Mouse (Mus musculus) heart, embryonic 12.5 days (tissue): Measurements from ENCODE around the gene Gm20481. TPM values are rescaled to one million over a fixed set of nuclear protein-coding genes. Genes with fewer than 3 reads are reported as not detected.
"Not testable (repeated sequence)": the region's sequence is repeated elsewhere in the genome, so short reads cannot be mapped to it uniquely, and the experiment has no call there.

Experiments used
- ATAC-seq: fragments of 200-750 bp; cut with Nextera tagmentation; 2 replicates; pipeline ENCODE4 v1.8.0; 2017; ENCODE audit warnings: moderate TSS enrichment, moderate library complexity; ENCODE audit not compliant: insufficient number of reproducible peaks, low FRiP score
- H3K27ac ChIP-seq: fragments of 300-500 bp; sonication (generic); 2 replicates; pipeline ENCODE4 v1.5.1; 2016; ENCODE audit warnings: mild to moderate bottlenecking, moderate library complexity; ENCODE audit not compliant: poor library complexity, severe bottlenecking
- H3K27me3 ChIP-seq: fragments of 300-500 bp; sonication (generic); replicated peaks from 2 replicates; pipeline ENCODE4 v1.6.1; 2016; ENCODE audit warnings: mild to moderate bottlenecking, moderate library complexity
- H3K36me3 ChIP-seq: fragments of 300-500 bp; sonication (generic); 2 replicates; pipeline ENCODE4 v1.6.1; 2016; ENCODE audit warnings: mild to moderate bottlenecking, moderate library complexity
- H3K4me1 ChIP-seq: fragments of 300-500 bp; sonication (generic); replicated peaks from 2 replicates; pipeline ENCODE4 v1.6.1; 2016; ENCODE audit warnings: mild to moderate bottlenecking
- H3K4me2 ChIP-seq: fragments of 300-500 bp; sonication (generic); 2 replicates; pipeline ENCODE4 v1.6.1; 2016; ENCODE audit warnings: mild to moderate bottlenecking, moderate library complexity
- H3K4me3 ChIP-seq: fragments of 300-500 bp; sonication (generic); 2 replicates; pipeline ENCODE4 v1.5.1; 2016; ENCODE audit warnings: mild to moderate bottlenecking
- H3K9ac ChIP-seq: fragments of 300-500 bp; sonication (generic); 2 replicates; pipeline ENCODE4 v1.6.1; 2016; ENCODE audit warnings: mild to moderate bottlenecking, moderate library complexity
- H3K9me3 ChIP-seq: fragments of 300-500 bp; sonication (generic); replicated peaks from 2 replicates; pipeline ENCODE4 v1.6.1; 2016; ENCODE audit warnings: mild to moderate bottlenecking, moderate library complexity
- WGBS: fragments of 180-500 bp; shearing (Covaris S2); methylation state at CpG from one replicate; pipeline ENCODE4 v1.1.7; 2016; 5-methylcytosine and 5-hydroxymethylcytosine counted together
- polyA plus RNA-seq: library from polyadenylated mRNA; unstranded; fragments of >200 nt; fragmentation: Nextera tagmentation; extraction: Ambion mirVana; gene quantifications from 2 replicates; pipeline ENCODE4 v1.2.1, GENCODE M21; 2016

Gene Gm20481
- polyA plus RNA-seq, 1 experiment from 2014 or later, result not detected

DNA sequence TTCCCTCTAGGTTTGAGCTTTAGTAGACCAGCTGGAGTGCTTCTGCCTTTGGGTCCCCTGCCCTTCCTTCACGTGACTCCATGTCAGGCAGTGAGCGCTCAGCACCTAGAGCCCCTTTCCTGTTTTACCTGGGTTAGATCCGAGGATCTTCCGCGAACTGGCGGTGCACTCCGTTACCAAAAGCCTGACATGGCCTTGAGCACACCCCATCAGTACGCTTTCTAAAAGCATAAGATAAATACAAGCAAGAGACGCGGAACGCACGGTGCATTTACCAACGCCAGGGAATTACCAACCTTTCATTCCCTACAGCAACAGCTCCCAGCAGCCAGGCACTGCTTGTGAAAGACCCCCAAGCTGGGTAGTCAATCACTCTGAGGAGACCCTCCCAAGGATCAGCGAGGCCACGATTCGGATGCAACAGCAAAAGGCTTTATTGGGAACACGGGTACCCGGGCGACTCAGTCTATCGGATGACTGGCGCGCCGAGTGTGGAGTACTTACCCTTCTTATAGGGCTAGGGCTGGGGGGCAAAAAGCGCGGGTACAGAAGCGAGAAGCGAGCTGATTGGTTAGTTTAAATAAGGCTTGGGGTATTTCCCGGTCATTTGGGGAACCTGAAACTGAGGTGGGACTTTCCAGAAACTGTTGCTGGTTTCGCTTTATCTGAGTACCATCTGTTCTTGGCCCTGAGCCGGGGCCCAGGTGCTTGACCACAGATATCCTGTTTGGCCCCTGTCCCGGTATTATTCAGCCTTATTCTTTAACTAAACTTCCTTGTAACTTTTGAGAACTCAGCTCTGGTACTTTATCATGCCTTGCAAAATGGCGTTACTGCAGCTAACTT lies 30.4 kb downstream of the Gm20481 start:
- Histone ChIP-seq H3K36me3 (peaks cover 27% of the 10 kb centered on the region), H3K4me3 (peak overlapping the region; percentile 79), H3K4me1 (peaks cover 46% of the 10 kb centered on the region), H3K4me2 (peak overlapping the region; percentile 96), H3K9ac (peak overlapping the region; percentile 96), H3K27ac (peak overlapping the region; percentile 95)
- H3K27me3 ChIP-seq, H3K9me3 ChIP-seq, ATAC-seq: not testable (repeated sequence)
- 22% methylated on average over 30 of the region's 32 CpGs for WGBS

DNA sequence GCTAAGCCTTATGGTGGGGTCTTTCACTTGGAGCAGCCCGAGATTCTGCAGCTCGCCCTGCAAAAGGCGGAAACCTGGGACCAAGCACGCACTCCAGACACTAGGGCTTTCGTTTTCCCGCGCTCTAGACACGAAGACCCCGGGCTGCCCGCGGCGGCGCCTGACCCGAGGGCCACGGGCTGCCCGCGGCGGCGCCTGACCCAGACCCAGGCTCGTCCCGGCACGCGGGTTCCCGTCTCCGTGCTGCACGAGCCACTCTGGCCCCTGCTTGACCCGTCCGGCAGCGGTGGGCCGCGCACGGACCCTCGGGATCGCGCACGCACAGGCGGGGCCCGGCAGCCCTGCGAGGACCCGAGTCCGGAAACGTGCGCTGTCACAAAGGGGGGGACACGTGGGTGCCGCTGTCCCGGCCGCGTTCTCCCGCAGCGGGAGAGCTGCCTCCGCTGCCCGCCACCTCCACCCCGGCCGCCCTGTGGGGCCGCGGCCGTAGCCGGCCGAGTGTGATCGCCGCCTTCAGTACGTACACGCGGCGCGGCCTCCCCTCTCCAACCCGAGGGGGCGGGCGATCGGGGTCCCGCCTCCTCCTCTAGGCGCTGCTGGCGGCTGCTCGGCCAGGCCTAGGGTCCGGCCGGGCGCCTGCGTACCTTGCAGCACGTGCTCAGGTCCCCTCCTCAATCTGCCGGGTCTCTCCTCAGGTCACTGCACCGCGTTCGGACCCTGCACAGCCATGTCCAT lies 31.2 kb downstream of the Gm20481 start, which contains the start of gene Vars:
Gene Vars (plus strand): TSS at position 271 of the 735 bp plus-strand sequence.
- ATAC-seq, result peak; percentile 89
- H3K4me2 ChIP-seq, result peak within 1 kb of the TSS; percentile 96
- H3K27ac ChIP-seq, result peak within 1 kb of the TSS; percentile 95
- H3K4me3 ChIP-seq, result peak within 1 kb of the TSS; percentile 79
- peaks cover 31% of the 10 kb centered on the region for H3K36me3 ChIP-seq
- peak within 1 kb of the TSS; percentile 96 for H3K9ac ChIP-seq
- H3K4me1 ChIP-seq, result peaks cover 46% of the 10 kb centered on the region
- H3K27me3 ChIP-seq, result no peaks in the 10 kb centered on the region
- no peaks in the 10 kb centered on the region for H3K9me3 ChIP-seq
- under 1% methylated on average over 69 of the region's 83 CpGs for WGBS

DNA sequence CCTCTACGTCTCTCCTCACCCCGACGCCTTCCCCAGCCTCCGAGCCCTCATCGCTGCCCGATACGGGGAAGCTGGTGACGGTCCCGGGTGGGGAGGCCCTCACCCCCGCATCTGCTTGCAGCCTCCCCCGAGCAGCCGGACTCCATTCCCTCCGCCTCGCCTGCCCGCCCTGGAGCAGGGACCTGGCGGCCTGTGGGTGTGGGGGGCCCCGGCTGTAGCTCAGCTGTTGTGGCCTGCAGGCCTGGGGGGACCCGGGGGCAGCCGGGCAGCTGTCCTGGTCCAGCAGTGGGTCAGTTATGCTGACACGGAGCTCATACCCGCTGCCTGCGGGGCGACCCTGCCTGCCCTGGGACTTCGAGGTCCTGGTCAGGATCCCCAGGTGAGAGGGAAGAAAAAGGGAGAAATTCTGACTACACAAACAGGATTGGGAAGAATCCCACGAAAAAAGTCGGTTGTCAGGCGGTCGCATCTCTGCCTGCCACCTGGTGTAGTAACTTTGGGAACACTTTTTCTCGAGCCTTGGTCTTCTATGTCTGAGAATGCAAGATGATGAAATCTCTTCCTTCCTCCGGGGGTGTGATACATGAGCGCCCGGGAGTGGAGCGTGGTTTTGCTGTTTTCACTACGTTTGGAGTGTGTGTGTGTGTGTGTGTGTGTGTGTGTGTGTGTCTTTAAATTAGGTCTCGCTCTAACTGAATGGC lies 31.9 kb downstream of the Gm20481 start:
- Histone ChIP-seq H3K27ac (peak overlapping the region; percentile 95), H3K27me3 (no peaks in the 10 kb centered on the region), H3K9me3 (no peaks in the 10 kb centered on the region), H3K4me1 (peaks cover 41% of the 10 kb centered on the region), H3K9ac (peak overlapping the region; percentile 96), H3K4me3 (peak overlapping the region; percentile 79), H3K4me2 (peak overlapping the region; percentile 96), H3K36me3 (peaks cover 35% of the 10 kb centered on the region)
- WGBS, result under 1% methylated on average over 35 of the region's 35 CpGs
- peak; percentile 19; the same call in 1 of the 2 replicates for ATAC-seq

DNA sequence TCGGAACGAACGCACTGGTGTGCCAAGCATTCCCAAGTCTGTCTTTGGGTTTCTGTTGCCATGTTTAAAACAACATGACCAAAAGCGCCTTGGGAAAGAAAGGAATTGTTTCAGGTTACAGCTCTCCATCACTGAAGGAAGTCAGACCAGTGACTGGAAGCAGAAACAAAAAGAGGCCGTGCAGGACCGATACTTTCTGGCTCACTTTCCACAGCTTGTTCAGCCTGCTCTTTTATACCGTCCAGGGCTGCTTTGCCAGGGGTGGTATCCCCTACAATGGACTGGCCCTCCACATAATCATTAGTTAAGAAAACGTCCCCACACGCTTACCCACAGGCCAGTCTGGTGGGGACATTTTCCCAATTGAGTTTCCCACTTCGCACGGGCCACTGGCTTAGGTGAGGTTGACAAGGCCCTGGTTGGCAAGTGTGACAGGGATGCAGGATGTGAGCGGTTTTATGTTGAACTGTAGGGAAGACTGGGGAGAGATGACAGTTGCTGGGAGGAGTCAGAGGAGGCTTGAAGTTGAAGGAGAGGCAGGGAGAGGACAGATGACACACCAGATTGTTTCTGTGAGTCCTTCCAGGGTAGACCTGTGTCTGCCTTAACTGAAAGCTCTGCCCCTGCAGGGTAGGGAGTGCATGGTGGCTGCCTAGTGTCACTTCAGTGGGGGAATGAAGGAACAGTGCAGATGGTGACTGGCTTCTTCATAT lies 32.6 kb downstream of the Gm20481 start:
- H3K9me3 ChIP-seq, result no peaks in the 10 kb centered on the region
- peak overlapping the region; percentile 96 for H3K9ac ChIP-seq
- H3K4me1 ChIP-seq, result peaks cover 38% of the 10 kb centered on the region
- H3K4me3 ChIP-seq, result peak overlapping the region; percentile 79
- no peaks in the 10 kb centered on the region for H3K27me3 ChIP-seq
- peak overlapping the region; percentile 96 for H3K4me2 ChIP-seq
- no peak for ATAC-seq
- peaks cover 40% of the 10 kb centered on the region for H3K36me3 ChIP-seq
- peak overlapping the region; percentile 95 for H3K27ac ChIP-seq
- WGBS, result 10% methylated on average over 12 of the region's 12 CpGs

DNA sequence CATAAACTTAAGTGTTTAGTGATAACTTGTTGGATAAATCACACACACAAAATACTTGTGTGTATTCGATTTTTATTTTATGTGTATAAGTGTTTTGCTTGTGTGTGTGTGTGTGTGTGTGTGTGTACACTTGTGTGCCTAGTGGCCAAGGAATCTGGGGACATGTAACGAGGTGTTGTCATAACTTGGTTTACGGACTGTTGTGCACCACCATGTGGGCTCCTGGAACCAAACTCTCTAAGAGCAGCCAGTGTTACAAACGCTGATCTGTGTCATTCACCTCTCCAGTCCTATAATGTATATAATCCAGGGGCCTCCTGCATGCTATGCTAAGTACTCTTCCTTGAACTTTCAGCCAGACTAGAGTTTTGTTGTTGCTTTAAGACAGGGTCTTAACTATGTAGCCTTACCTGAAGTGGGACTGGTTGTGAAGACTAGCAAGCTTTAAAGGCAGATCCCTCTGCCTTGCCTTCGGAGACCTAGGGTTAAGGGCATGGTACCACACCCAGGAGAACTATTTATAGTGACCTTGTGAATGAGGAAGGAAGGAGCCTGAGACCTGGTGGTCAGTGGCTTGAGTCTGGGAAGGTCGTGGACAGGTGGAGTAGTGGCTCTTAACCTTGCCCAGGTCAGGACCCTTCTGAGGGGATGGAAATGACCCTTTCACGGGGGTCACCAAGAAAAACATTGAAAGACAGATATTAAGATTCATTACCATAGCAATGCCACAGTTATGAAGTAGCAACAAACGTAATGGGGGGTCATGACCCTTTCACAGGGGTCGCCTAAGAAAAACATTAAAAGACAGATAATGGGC lies 33.5 kb downstream of the Gm20481 start:
- Histone ChIP-seq H3K4me3 (peak overlapping the region; percentile 79; the same call in 1 of the 2 replicates), H3K9me3 (no peaks in the 10 kb centered on the region), H3K36me3 (peaks cover 44% of the 10 kb centered on the region), H3K4me1 (peaks cover 35% of the 10 kb centered on the region), H3K9ac (no peak overlapping the region; the same call in 1 of the 2 replicates), H3K27me3 (no peaks in the 10 kb centered on the region), H3K4me2 (peak overlapping the region; percentile 96), H3K27ac (no peak overlapping the region)
- WGBS, result 62% methylated on average over 9 of the region's 9 CpGs
- ATAC-seq, result no peak

DNA sequence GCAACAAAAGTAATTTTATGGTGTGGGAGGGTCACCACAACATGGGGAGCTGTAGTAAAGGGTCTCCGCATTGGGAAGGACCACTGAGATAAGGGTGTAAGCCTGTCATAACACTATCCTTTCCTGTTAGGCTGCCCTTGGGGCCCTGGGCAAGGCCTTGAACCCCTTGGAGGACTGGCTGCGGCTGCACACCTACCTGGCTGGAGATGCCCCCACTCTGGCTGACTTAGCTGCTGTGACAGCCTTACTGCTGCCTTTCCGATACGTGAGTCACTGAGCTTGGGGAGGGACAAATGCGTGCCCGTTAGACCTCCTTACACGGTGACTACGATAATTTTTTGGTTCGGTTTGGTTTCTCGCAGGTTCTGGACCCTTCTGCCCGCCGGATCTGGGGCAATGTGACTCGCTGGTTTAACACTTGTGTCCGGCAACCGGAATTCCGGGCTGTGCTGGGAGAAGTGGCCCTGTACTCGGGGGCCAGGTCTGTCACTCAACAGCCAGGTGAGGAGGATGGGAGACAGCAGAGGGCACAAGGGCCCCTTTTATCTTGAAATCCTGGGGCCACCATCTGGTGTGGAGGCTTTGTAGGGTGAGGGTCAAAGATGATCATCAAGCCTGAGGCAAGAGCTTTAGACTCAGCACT lies 34.5 kb downstream of the Gm20481 start:
- Histone ChIP-seq H3K4me1 (peaks cover 26% of the 10 kb centered on the region), H3K4me2 (no peak overlapping the region), H3K9ac (no peak overlapping the region), H3K4me3 (no peak overlapping the region), H3K9me3 (no peaks in the 10 kb centered on the region), H3K27me3 (no peaks in the 10 kb centered on the region), H3K36me3 (peaks cover 50% of the 10 kb centered on the region), H3K27ac (no peak overlapping the region)
- no peak for ATAC-seq
- 89% methylated on average over 17 of the region's 17 CpGs for WGBS

DNA sequence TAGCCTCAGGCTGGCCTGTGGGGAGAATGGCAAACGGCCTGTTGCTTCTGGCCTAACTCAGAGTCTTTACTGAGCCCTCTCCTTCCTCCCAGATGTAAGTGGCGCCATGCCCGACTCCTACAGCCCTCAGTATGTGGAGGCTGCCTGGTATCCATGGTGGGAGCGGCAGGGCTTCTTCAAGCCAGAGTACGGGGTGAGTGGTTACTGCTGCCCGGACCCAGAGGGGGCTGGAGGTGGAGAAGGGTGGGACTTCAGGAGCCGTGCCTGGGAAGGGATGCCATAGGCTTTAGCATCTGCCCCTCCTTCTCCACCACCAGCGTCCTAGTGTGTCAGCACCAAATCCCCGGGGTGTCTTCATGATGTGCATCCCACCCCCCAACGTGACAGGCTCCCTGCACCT lies 35.4 kb downstream of the Gm20481 start:
- WGBS, result 91% methylated on average over 10 of the region's 10 CpGs
- H3K9ac ChIP-seq, result no peak overlapping the region
- no peak for ATAC-seq
- no peaks in the 10 kb centered on the region for H3K9me3 ChIP-seq
- H3K27ac ChIP-seq, result no peak overlapping the region
- peaks cover 59% of the 10 kb centered on the region for H3K36me3 ChIP-seq
- H3K4me1 ChIP-seq, result peaks cover 17% of the 10 kb centered on the region
- H3K27me3 ChIP-seq, result no peaks in the 10 kb centered on the region
- no peak overlapping the region for H3K4me2 ChIP-seq
- 0 out of 2 replicates have a peak overlapping the region, but pooled peaks have one; percentile 0 for H3K4me3 ChIP-seq

DNA sequence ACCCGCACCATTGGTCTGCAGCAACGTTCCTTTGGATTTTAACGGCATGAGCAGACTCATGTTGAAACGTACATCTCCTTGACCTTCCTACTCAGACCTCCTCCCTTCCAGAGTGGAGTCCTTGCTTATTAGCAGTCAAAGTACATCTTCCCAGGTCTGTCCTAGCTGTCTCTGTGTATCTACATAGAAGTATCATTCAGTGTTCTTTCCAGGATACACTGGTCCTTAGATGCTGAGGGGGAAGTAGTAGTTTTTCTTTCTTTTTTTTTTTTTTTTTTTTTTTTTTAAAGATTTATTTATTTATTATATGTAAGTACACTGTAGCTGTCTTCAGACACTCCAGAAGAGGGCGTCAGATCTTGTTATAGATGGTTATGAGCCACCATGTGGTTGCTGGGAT lies 36.2 kb downstream of the Gm20481 start:
- WGBS, result 93% methylated on average over 4 of the region's 5 CpGs
- H3K36me3 ChIP-seq, result peaks cover 66% of the 10 kb centered on the region
- H3K4me3 ChIP-seq, result not testable (repeated sequence)

DNA sequence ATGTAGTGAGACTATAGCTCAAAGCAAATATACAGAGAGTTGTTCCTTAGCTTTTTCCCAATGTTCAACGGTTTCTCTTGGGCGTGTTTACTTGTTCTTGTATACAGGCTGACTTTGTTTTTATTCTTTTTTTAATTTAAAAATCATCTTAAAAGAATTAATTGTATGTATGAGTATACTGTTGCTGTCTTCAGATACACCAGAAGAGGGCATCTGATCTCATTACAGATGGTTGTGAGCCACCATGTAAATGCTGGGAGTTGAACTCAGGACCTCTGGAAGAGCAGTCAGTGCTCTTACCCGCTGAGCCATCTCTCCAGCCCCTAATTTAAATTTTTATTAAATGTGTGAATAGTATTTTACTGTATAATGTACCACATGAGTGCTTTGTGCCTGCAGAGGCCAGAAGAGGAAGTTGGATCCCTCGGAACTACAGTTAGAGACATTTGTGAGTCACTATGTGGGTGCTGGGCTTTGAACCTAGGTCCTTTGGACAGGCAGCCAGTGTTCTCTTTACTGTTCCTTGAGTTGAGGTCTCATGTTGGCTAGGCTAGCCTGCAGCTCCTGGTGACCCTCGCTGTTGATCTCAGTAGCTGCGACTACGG lies 37.8 kb downstream of the Gm20481 start:
- no peaks in the 10 kb centered on the region for H3K27me3 ChIP-seq
- no peak overlapping the region for H3K4me3 ChIP-seq
- H3K9ac ChIP-seq, result no peak overlapping the region
- no peak overlapping the region for H3K27ac ChIP-seq
- H3K9me3 ChIP-seq, result no peaks in the 10 kb centered on the region
- no peak for ATAC-seq
- H3K4me1 ChIP-seq, result peaks cover 12% of the 10 kb centered on the region
- H3K36me3 ChIP-seq, result peaks cover 82% of the 10 kb centered on the region
- WGBS, result 97% methylated on average over 7 of the region's 7 CpGs
- no peak overlapping the region for H3K4me2 ChIP-seq

More for the DNA sequence above, 36.2 kb downstream of the Gm20481 start:
- peaks cover 17% of the 10 kb centered on the region for H3K4me1 ChIP-seq
- ATAC-seq, H3K4me2 ChIP-seq, H3K27ac ChIP-seq, H3K27me3 ChIP-seq, H3K9me3 ChIP-seq, H3K9ac ChIP-seq: not testable (repeated sequence)
